Mouse (Mus musculus): ENCODE data around the gene Zfp628. TPM values are rescaled to one million over a fixed set of nuclear protein-coding genes. Genes with fewer than 3 reads are reported as not detected.

Zfp628 gene
- polyA plus RNA-seq, 1 experiment from 2014 or later: 3.6 TPM

GRCm38 (mm10) chr7:4886680-4887079 lies 28.3 kb upstream of the Zfp628 start:
- H3K9ac ChIP-seq (ENCODE audit: low read length): no peak overlapping the region
- WGBS: 65% methylated on average over 4 of the region's 4 CpGs
- no peak overlapping the region for H3K27ac ChIP-seq (ENCODE audit: low read depth, low read length)
- no peak for DNase-seq (ENCODE audit: low spot score)
- H3K27me3 ChIP-seq (replicated peaks; ENCODE audit: control insufficient read depth, insufficient read depth, low read length): no peaks in the 10 kb centered on the region
- H3K36me3 ChIP-seq (ENCODE audit: control insufficient read depth, insufficient read depth, low read length): no peaks in the 10 kb centered on the region
- no peak for ATAC-seq
- no peak overlapping the region for H3K4me3 ChIP-seq (ENCODE audit: low read depth, low read length)
- no peaks in the 10 kb centered on the region for H3K4me1 ChIP-seq (ENCODE audit: control insufficient read depth, insufficient read depth, low read length)
- no peaks in the 10 kb centered on the region for H3K9me3 ChIP-seq (replicated peaks; ENCODE audit: control insufficient read depth, low read length)
- H3K4me2 ChIP-seq (ENCODE audit: low read length): no peak overlapping the region

- DNase-seq (ENCODE audit: low spot score) (no peak), ATAC-seq (no peak)
- H3K36me3 ChIP-seq (ENCODE audit: control insufficient read depth, insufficient read depth, low read length): no peaks in the 10 kb centered on the region
- WGBS: 73% methylated on average over 11 of the region's 11 CpGs
- H3K4me1 ChIP-seq (ENCODE audit: control insufficient read depth, insufficient read depth, low read length): 0 out of 2 replicates have a peak, but pooled peaks cover 2% of the 10 kb centered on the region
- no peak overlapping the region for H3K27ac ChIP-seq (ENCODE audit: low read depth, low read length)
- no peak overlapping the region for H3K4me3 ChIP-seq (ENCODE audit: low read depth, low read length)
- no peak overlapping the region for H3K9ac ChIP-seq (ENCODE audit: low read length)
- H3K27me3 ChIP-seq (replicated peaks; ENCODE audit: control insufficient read depth, insufficient read depth, low read length): no peaks in the 10 kb centered on the region
- no peaks in the 10 kb centered on the region for H3K9me3 ChIP-seq (replicated peaks; ENCODE audit: control insufficient read depth, low read length)
- no peak overlapping the region for H3K4me2 ChIP-seq (ENCODE audit: low read length)
Observed at GRCm38 (mm10) chr7:4895186-4895585, 19.8 kb upstream of the Zfp628 start.

GRCm38 (mm10) chr7:4898851-4899648 lies 16.0 kb upstream of the Zfp628 start:
- WGBS: 21% methylated on average over 17 of the region's 18 CpGs
- peak overlapping the region; percentile 29 for H3K9ac ChIP-seq (ENCODE audit: low read length)
- no peak overlapping the region; the same call in 1 of the 2 replicates for H3K27ac ChIP-seq (ENCODE audit: low read depth, low read length)
- H3K27me3 ChIP-seq (replicated peaks; ENCODE audit: control insufficient read depth, insufficient read depth, low read length): no peaks in the 10 kb centered on the region
- no peak for DNase-seq (ENCODE audit: low spot score)
- H3K9me3 ChIP-seq (replicated peaks; ENCODE audit: control insufficient read depth, low read length): 0 out of 2 replicates have a peak, but pooled peaks cover 4% of the 10 kb centered on the region
- no peaks in the 10 kb centered on the region for H3K36me3 ChIP-seq (ENCODE audit: control insufficient read depth, insufficient read depth, low read length)
- H3K4me2 ChIP-seq (ENCODE audit: low read length): peak overlapping the region; percentile 42
- H3K4me3 ChIP-seq (ENCODE audit: low read depth, low read length): peak overlapping the region; percentile 14
- ATAC-seq: peak; percentile 45
- 0 out of 2 replicates have a peak, but pooled peaks cover 2% of the 10 kb centered on the region for H3K4me1 ChIP-seq (ENCODE audit: control insufficient read depth, insufficient read depth, low read length)

GRCm38 (mm10) chr7:4899649-4900522 lies 15.1 kb upstream of the Zfp628 start:
- Histone ChIP-seq H3K9me3 (replicated peaks; ENCODE audit: control insufficient read depth, low read length) (0 out of 2 replicates have a peak, but pooled peaks cover 6% of the 10 kb centered on the region), H3K36me3 (ENCODE audit: control insufficient read depth, insufficient read depth, low read length) (no peaks in the 10 kb centered on the region), H3K4me3 (ENCODE audit: low read depth, low read length) (peak overlapping the region; percentile 14), H3K9ac (ENCODE audit: low read length) (peak overlapping the region; percentile 29), H3K27me3 (replicated peaks; ENCODE audit: control insufficient read depth, insufficient read depth, low read length) (no peaks in the 10 kb centered on the region), H3K4me1 (ENCODE audit: control insufficient read depth, insufficient read depth, low read length) (0 out of 2 replicates have a peak, but pooled peaks cover 2% of the 10 kb centered on the region), H3K4me2 (ENCODE audit: low read length) (peak overlapping the region; percentile 42), H3K27ac (ENCODE audit: low read depth, low read length) (no peak overlapping the region)
- peak; percentile 52 for DNase-seq (ENCODE audit: low spot score)
- WGBS: 13% methylated on average over 19 of the region's 19 CpGs
- peak; percentile 62 for ATAC-seq

GRCm38 (mm10) chr7:4900523-4900851 lies 14.5 kb upstream of the Zfp628 start:
- 19% methylated on average over 11 of the region's 11 CpGs for WGBS
- H3K4me3 ChIP-seq (ENCODE audit: low read depth, low read length): no peak overlapping the region

GRCm38 (mm10) chr7:4901171-4901570 lies 13.8 kb upstream of the Zfp628 start:
- 47% methylated on average over 8 of the region's 8 CpGs for WGBS
- DNase-seq (ENCODE audit: low spot score) (no peak), ATAC-seq (no peak)
- no peak overlapping the region for H3K9ac ChIP-seq (ENCODE audit: low read length)
- H3K36me3 ChIP-seq (ENCODE audit: control insufficient read depth, insufficient read depth, low read length): no peaks in the 10 kb centered on the region
- H3K27ac ChIP-seq (ENCODE audit: low read depth, low read length): no peak overlapping the region
- 0 out of 2 replicates have a peak, but pooled peaks cover 6% of the 10 kb centered on the region for H3K9me3 ChIP-seq (replicated peaks; ENCODE audit: control insufficient read depth, low read length)
- no peaks in the 10 kb centered on the region for H3K27me3 ChIP-seq (replicated peaks; ENCODE audit: control insufficient read depth, insufficient read depth, low read length)
- H3K4me3 ChIP-seq (ENCODE audit: low read depth, low read length): no peak overlapping the region
- 0 out of 2 replicates have a peak, but pooled peaks cover 2% of the 10 kb centered on the region for H3K4me1 ChIP-seq (ENCODE audit: control insufficient read depth, insufficient read depth, low read length)
- H3K4me2 ChIP-seq (ENCODE audit: low read length): no peak overlapping the region

More at GRCm38 (mm10) chr7:4900523-4900851, 14.5 kb upstream of the Zfp628 start:
- Histone ChIP-seq H3K9me3 (replicated peaks; ENCODE audit: control insufficient read depth, low read length) (0 out of 2 replicates have a peak, but pooled peaks cover 6% of the 10 kb centered on the region), H3K9ac (ENCODE audit: low read length) (no peak overlapping the region), H3K36me3 (ENCODE audit: control insufficient read depth, insufficient read depth, low read length) (no peaks in the 10 kb centered on the region), H3K4me2 (ENCODE audit: low read length) (peak overlapping the region; percentile 42), H3K4me1 (ENCODE audit: control insufficient read depth, insufficient read depth, low read length) (0 out of 2 replicates have a peak, but pooled peaks cover 2% of the 10 kb centered on the region), H3K27me3 (replicated peaks; ENCODE audit: control insufficient read depth, insufficient read depth, low read length) (no peaks in the 10 kb centered on the region), H3K27ac (ENCODE audit: low read depth, low read length) (no peak overlapping the region)
- ATAC-seq: no peak
- DNase-seq (ENCODE audit: low spot score): no peak

GRCm38 (mm10) chr7:4902404-4902803 lies 12.6 kb upstream of the Zfp628 start:
- no peak overlapping the region for H3K9ac ChIP-seq (ENCODE audit: low read length)
- 52% methylated on average over 9 of the region's 9 CpGs for WGBS
- H3K36me3 ChIP-seq (ENCODE audit: control insufficient read depth, insufficient read depth, low read length): no peaks in the 10 kb centered on the region
- ATAC-seq: no peak
- H3K27me3 ChIP-seq (replicated peaks; ENCODE audit: control insufficient read depth, insufficient read depth, low read length): no peaks in the 10 kb centered on the region
- H3K4me2 ChIP-seq (ENCODE audit: low read length): no peak overlapping the region
- no peak overlapping the region for H3K4me3 ChIP-seq (ENCODE audit: low read depth, low read length)
- 0 out of 2 replicates have a peak, but pooled peaks cover 2% of the 10 kb centered on the region for H3K4me1 ChIP-seq (ENCODE audit: control insufficient read depth, insufficient read depth, low read length)
- no peak for DNase-seq (ENCODE audit: low spot score)
- no peak overlapping the region for H3K27ac ChIP-seq (ENCODE audit: low read depth, low read length)
- H3K9me3 ChIP-seq (replicated peaks; ENCODE audit: control insufficient read depth, low read length): 0 out of 2 replicates have a peak, but pooled peaks cover 6% of the 10 kb centered on the region

- Histone ChIP-seq H3K4me2 (ENCODE audit: low read length) (no peak within 1 kb of the TSS), H3K4me1 (ENCODE audit: control insufficient read depth, insufficient read depth, low read length) (no peaks in the 10 kb centered on the region), H3K9me3 (replicated peaks; ENCODE audit: control insufficient read depth, low read length) (0 out of 2 replicates have a peak, but pooled peaks cover 3% of the 10 kb centered on the region), H3K27me3 (replicated peaks; ENCODE audit: control insufficient read depth, insufficient read depth, low read length) (no peaks in the 10 kb centered on the region), H3K9ac (ENCODE audit: low read length) (peak within 1 kb of the TSS; percentile 13; the same call in 1 of the 2 replicates), H3K36me3 (ENCODE audit: control insufficient read depth, insufficient read depth, low read length) (no peaks in the 10 kb centered on the region), H3K27ac (ENCODE audit: low read depth, low read length) (no peak within 1 kb of the TSS), H3K4me3 (ENCODE audit: low read depth, low read length) (no peak within 1 kb of the TSS)
- ATAC-seq (peak; percentile 23; the same call in 1 of the 2 replicates), DNase-seq (ENCODE audit: low spot score) (peak; percentile 34)
- 7% methylated on average over 10 of the region's 10 CpGs for WGBS
Observed at GRCm38 (mm10) chr7:4906466-4906950, 8.5 kb upstream of the Zfp628 start, which contains the start of gene Gm36210. Gene Gm36210 (minus strand): TSS chr7:4906516.
